Mouse (Mus musculus): ENCODE data around the gene Gm12695. TPM values are rescaled to one million over a fixed set of nuclear protein-coding genes. Genes with fewer than 3 reads are reported as not detected.

Gene Gm12695
- polyA plus RNA-seq, 1 experiment = not detected

- Histone ChIP-seq H3K79me2 (ENCODE audit: control insufficient read depth, insufficient read depth) (no peaks in the 10 kb centered on the region), H3K4me2 (ENCODE audit: low read depth) (no peak overlapping the region), H3ac (ENCODE audit: control insufficient read depth, insufficient read length) (no peak overlapping the region), H3K27me3 (ENCODE audit: control insufficient read depth, insufficient read depth, insufficient read length) (no peaks in the 10 kb centered on the region), H3K36me3 (ENCODE audit: control insufficient read depth, insufficient read depth) (no peaks in the 10 kb centered on the region), H3K4me3 (no peak overlapping the region)
- TF ChIP-seq MYOD1 (IDR thresholded peaks at IDR 0.05; ENCODE audit: control insufficient read depth in 1 of 3, insufficient read length in 2 of 3, low read depth in 2 of 3) = no peak
- TF ChIP-seq USF1 (IDR thresholded peaks at IDR 0.05; ENCODE audit: low read depth) = no peak
- no peak for TF ChIP-seq TCF3 (IDR thresholded peaks at IDR 0.05; ENCODE audit: insufficient read length, low read depth)
- no peak for TF ChIP-seq CEBPB (IDR thresholded peaks at IDR 0.05; ENCODE audit: insufficient read depth, poor library complexity, severe bottlenecking)
- TF ChIP-seq E2F4 (IDR thresholded peaks at IDR 0.05; ENCODE audit: insufficient read depth) = no peak
- TF ChIP-seq MAX (IDR thresholded peaks at IDR 0.05; ENCODE audit: low read depth) = no peak
- TF ChIP-seq REST (IDR thresholded peaks at IDR 0.05; ENCODE audit: insufficient read depth, insufficient read length) = no peak
- no peak for TF ChIP-seq MYOG (IDR thresholded peaks at IDR 0.05; ENCODE audit: control insufficient read depth in 1 of 3, insufficient read depth in 1 of 3, insufficient read length in 2 of 3, low read depth in 2 of 3)
- no peak for TF ChIP-seq POLR2A (IDR thresholded peaks at IDR 0.05; ENCODE audit: insufficient read length, low read depth)
- no peak for TF ChIP-seq SRF (IDR thresholded peaks at IDR 0.05; ENCODE audit: control insufficient read depth, insufficient read length, low read depth)
- no peak for TF ChIP-seq POLR2AphosphoS2 (IDR thresholded peaks at IDR 0.05; ENCODE audit: insufficient read length, low read depth)
- TF ChIP-seq TCF12 (IDR thresholded peaks at IDR 0.05; ENCODE audit: insufficient read depth, poor library complexity, severe bottlenecking) = no peak
These were observed 86.8 kb downstream of the Gm12695 start for GRCm38 (mm10) chr4:96698218-96698561.

DNA sequence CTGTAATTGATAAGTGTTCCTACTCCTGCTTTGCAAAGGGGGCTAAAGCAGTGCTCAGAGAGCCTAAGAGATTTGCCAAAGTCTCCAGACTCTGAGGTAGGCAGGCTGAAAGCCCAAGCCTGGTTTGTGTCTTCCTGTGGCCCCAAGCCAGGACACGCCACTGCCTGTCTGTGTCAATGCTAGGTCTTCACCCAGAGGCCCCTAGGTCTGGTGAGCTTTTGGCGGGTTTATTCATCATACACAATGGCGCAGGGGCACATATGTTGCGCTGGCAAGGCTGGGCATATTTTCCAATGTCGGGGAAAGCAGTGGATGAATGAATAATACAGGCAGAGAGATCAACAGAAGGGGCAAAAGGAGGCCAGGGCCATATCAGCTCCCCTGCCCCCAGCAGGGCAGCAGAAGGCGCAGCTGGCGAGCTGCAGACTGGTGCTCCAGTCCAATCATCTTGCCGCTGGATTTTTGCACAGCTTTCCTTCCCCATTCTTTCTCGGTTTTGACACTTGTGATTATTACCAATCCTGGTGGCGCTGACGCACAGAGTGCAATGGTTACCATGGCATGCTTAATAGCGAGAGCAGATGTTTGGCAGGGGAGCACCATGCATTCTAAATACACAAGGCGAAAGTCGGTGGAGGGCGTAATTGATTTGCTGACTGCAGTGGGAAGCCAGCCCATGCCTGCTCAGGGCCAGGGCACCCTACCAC, 87.3 kb downstream of the Gm12695 start:
- no peak overlapping the region for H3K4me2 ChIP-seq (ENCODE audit: low read depth)
- H3K36me3 ChIP-seq (ENCODE audit: control insufficient read depth, insufficient read depth) = no peaks in the 10 kb centered on the region
- H3K4me3 ChIP-seq = no peak overlapping the region
- no peaks in the 10 kb centered on the region for H3K79me2 ChIP-seq (ENCODE audit: control insufficient read depth, insufficient read depth)
- H3ac ChIP-seq (ENCODE audit: control insufficient read depth, insufficient read length) = no peak overlapping the region
- TF ChIP-seq MYOG (IDR thresholded peaks at IDR 0.05; ENCODE audit: control insufficient read depth in 1 of 3, insufficient read depth in 1 of 3, insufficient read length in 2 of 3, low read depth in 2 of 3) (no peak), E2F4 (IDR thresholded peaks at IDR 0.05; ENCODE audit: insufficient read depth) (no peak), CEBPB (IDR thresholded peaks at IDR 0.05; ENCODE audit: insufficient read depth, poor library complexity, severe bottlenecking) (no peak), MYOD1 (IDR thresholded peaks at IDR 0.05; ENCODE audit: control insufficient read depth in 1 of 3, insufficient read length in 2 of 3, low read depth in 2 of 3) (no peak), POLR2A (IDR thresholded peaks at IDR 0.05; ENCODE audit: insufficient read length, low read depth) (no peak), TCF3 (IDR thresholded peaks at IDR 0.05; ENCODE audit: insufficient read length, low read depth) (no peak), USF1 (IDR thresholded peaks at IDR 0.05; ENCODE audit: low read depth) (no peak), MAX (IDR thresholded peaks at IDR 0.05; ENCODE audit: low read depth) (no peak), SRF (IDR thresholded peaks at IDR 0.05; ENCODE audit: control insufficient read depth, insufficient read length, low read depth) (no peak), POLR2AphosphoS2 (IDR thresholded peaks at IDR 0.05; ENCODE audit: insufficient read length, low read depth) (no peak), REST (IDR thresholded peaks at IDR 0.05; ENCODE audit: insufficient read depth, insufficient read length) (no peak), TCF12 (IDR thresholded peaks at IDR 0.05; ENCODE audit: insufficient read depth, poor library complexity, severe bottlenecking) (no peak)
- H3K27me3 ChIP-seq (ENCODE audit: control insufficient read depth, insufficient read depth, insufficient read length) = no peaks in the 10 kb centered on the region

DNA sequence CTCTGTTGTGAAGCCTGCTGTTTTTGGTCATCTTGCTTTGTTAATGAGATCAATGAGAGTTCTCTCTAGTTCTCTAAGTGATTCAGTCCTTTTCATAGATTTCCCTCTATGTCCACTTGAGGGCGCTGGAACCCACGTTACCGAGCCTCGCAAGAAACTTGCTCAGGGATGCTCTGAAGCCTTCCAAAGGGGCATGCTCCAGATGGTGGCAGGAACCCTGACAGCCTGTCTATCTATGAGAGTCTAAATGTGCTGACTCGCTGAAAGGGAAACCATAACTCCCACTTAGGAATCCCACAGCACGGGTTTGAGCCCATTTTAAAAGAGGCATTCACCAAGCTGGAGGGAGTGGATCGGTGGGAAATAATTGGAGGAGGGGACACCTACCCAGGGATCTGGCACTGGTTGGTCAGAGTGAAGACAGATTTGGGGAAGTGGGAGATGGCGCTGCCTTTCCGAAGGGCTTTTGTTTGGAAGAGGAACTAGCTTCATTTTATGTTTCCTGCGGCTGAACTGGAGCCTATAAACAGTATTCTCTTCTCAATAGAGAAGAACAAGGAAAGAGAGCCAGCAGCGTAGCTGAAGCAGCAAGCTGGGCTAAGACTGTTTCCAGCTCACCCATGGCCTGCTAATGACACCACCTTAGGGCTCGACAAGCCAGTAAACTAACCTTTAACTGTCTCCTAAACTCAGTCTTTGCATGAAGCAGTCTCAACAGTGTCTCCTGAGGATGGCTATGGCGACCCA, 88.2 kb downstream of the Gm12695 start:
- H3K36me3 ChIP-seq (ENCODE audit: control insufficient read depth, insufficient read depth) = no peaks in the 10 kb centered on the region
- H3K4me2 ChIP-seq (ENCODE audit: low read depth) = no peak overlapping the region
- TF ChIP-seq MAX (IDR thresholded peaks at IDR 0.05; ENCODE audit: low read depth) (no peak), SRF (IDR thresholded peaks at IDR 0.05; ENCODE audit: control insufficient read depth, insufficient read length, low read depth) (no peak), POLR2AphosphoS2 (IDR thresholded peaks at IDR 0.05; ENCODE audit: insufficient read length, low read depth) (no peak), TCF12 (IDR thresholded peaks at IDR 0.05; ENCODE audit: insufficient read depth, poor library complexity, severe bottlenecking) (no peak), MYOG (IDR thresholded peaks at IDR 0.05; ENCODE audit: control insufficient read depth in 1 of 3, insufficient read depth in 1 of 3, insufficient read length in 2 of 3, low read depth in 2 of 3) (no peak), POLR2A (IDR thresholded peaks at IDR 0.05; ENCODE audit: insufficient read length, low read depth) (no peak), MYOD1 (IDR thresholded peaks at IDR 0.05; ENCODE audit: control insufficient read depth in 1 of 3, insufficient read length in 2 of 3, low read depth in 2 of 3) (no peak), E2F4 (IDR thresholded peaks at IDR 0.05; ENCODE audit: insufficient read depth) (no peak), USF1 (IDR thresholded peaks at IDR 0.05; ENCODE audit: low read depth) (no peak), CEBPB (IDR thresholded peaks at IDR 0.05; ENCODE audit: insufficient read depth, poor library complexity, severe bottlenecking) (no peak), REST (IDR thresholded peaks at IDR 0.05; ENCODE audit: insufficient read depth, insufficient read length) (no peak), TCF3 (IDR thresholded peaks at IDR 0.05; ENCODE audit: insufficient read length, low read depth) (no peak)
- H3K27me3 ChIP-seq (ENCODE audit: control insufficient read depth, insufficient read depth, insufficient read length) = no peaks in the 10 kb centered on the region
- H3K4me3 ChIP-seq = no peak overlapping the region
- no peaks in the 10 kb centered on the region for H3K79me2 ChIP-seq (ENCODE audit: control insufficient read depth, insufficient read depth)
- no peak overlapping the region for H3ac ChIP-seq (ENCODE audit: control insufficient read depth, insufficient read length)

GRCm38 (mm10) chr4:96687358-96687803, 97.6 kb downstream of the Gm12695 start:
- Histone ChIP-seq H3K36me3 (ENCODE audit: control insufficient read depth, insufficient read depth) (no peaks in the 10 kb centered on the region), H3K79me2 (ENCODE audit: control insufficient read depth, insufficient read depth) (no peaks in the 10 kb centered on the region), H3K4me2 (ENCODE audit: low read depth) (no peak overlapping the region), H3ac (ENCODE audit: control insufficient read depth, insufficient read length) (no peak overlapping the region), H3K27me3 (ENCODE audit: control insufficient read depth, insufficient read depth, insufficient read length) (no peaks in the 10 kb centered on the region), H3K4me3 (no peak overlapping the region)
- no peak for TF ChIP-seq MYOG (IDR thresholded peaks at IDR 0.05; ENCODE audit: control insufficient read depth in 1 of 3, insufficient read depth in 1 of 3, insufficient read length in 2 of 3, low read depth in 2 of 3)
